Mouse (Mus musculus): ENCODE measurements around the gene Dock2. TPM values are rescaled to one million over a fixed set of nuclear protein-coding genes. Genes with fewer than 3 reads are reported as not detected.

The Dock2 gene
- polyA plus RNA-seq, 1 experiment: 0.51 TPM

- TF ChIP-seq CTCF (IDR thresholded peaks at IDR 0.05; ENCODE audit: borderline replicate concordance, extremely low read depth, insufficient read depth, insufficient read length) (no peak), POLR2A (IDR thresholded peaks at IDR 0.05; ENCODE audit: borderline replicate concordance, extremely low read depth, insufficient read depth, insufficient read length, poor library complexity, severe bottlenecking) (no peak)
- DNase-seq (ENCODE audit: low read depth): peak; percentile 71
Measured at GRCm38 (mm10) chr11:34344310-34344709, 439.4 kb downstream of the Dock2 start.

GRCm38 (mm10) chr11:34343742-34344307 lies 439.9 kb downstream of the Dock2 start:
- DNase-seq (ENCODE audit: low read depth): no peak
- TF ChIP-seq CTCF (IDR thresholded peaks at IDR 0.05; ENCODE audit: borderline replicate concordance, extremely low read depth, insufficient read depth, insufficient read length) (no peak), POLR2A (IDR thresholded peaks at IDR 0.05; ENCODE audit: borderline replicate concordance, extremely low read depth, insufficient read depth, insufficient read length, poor library complexity, severe bottlenecking) (no peak)

- no peak for DNase-seq (ENCODE audit: low read depth)
- TF ChIP-seq CTCF (IDR thresholded peaks at IDR 0.05; ENCODE audit: borderline replicate concordance, extremely low read depth, insufficient read depth, insufficient read length) (no peak), POLR2A (IDR thresholded peaks at IDR 0.05; ENCODE audit: borderline replicate concordance, extremely low read depth, insufficient read depth, insufficient read length, poor library complexity, severe bottlenecking) (no peak)
Measured at GRCm38 (mm10) chr11:34339693-34340092, 444.0 kb downstream of the Dock2 start.

GRCm38 (mm10) chr11:34337907-34338306 lies 445.8 kb downstream of the Dock2 start:
- no peak for DNase-seq (ENCODE audit: low read depth)
- TF ChIP-seq POLR2A (IDR thresholded peaks at IDR 0.05; ENCODE audit: borderline replicate concordance, extremely low read depth, insufficient read depth, insufficient read length, poor library complexity, severe bottlenecking) (no peak), CTCF (IDR thresholded peaks at IDR 0.05; ENCODE audit: borderline replicate concordance, extremely low read depth, insufficient read depth, insufficient read length) (peak; percentile 27; the same call in 1 of the 2 replicates)

- TF ChIP-seq CTCF (IDR thresholded peaks at IDR 0.05; ENCODE audit: borderline replicate concordance, extremely low read depth, insufficient read depth, insufficient read length) (no peak), POLR2A (IDR thresholded peaks at IDR 0.05; ENCODE audit: borderline replicate concordance, extremely low read depth, insufficient read depth, insufficient read length, poor library complexity, severe bottlenecking) (no peak)
- no peak for DNase-seq (ENCODE audit: low read depth)
Measured at GRCm38 (mm10) chr11:34332344-34333031, 451.2 kb downstream of the Dock2 start.

GRCm38 (mm10) chr11:34323664-34324063 lies 460.0 kb downstream of the Dock2 start:
- TF ChIP-seq CTCF (IDR thresholded peaks at IDR 0.05; ENCODE audit: borderline replicate concordance, extremely low read depth, insufficient read depth, insufficient read length): no peak

GRCm38 (mm10) chr11:34319282-34319681 lies 464.4 kb downstream of the Dock2 start:
- DNase-seq (ENCODE audit: low read depth): no peak
- TF ChIP-seq POLR2A (IDR thresholded peaks at IDR 0.05; ENCODE audit: borderline replicate concordance, extremely low read depth, insufficient read depth, insufficient read length, poor library complexity, severe bottlenecking) (no peak), CTCF (IDR thresholded peaks at IDR 0.05; ENCODE audit: borderline replicate concordance, extremely low read depth, insufficient read depth, insufficient read length) (no peak)

More at GRCm38 (mm10) chr11:34323664-34324063, 460.0 kb downstream of the Dock2 start:
- no peak for DNase-seq (ENCODE audit: low read depth)

GRCm38 (mm10) chr11:34317001-34317400 lies 466.7 kb downstream of the Dock2 start:
- peak; percentile 60 for DNase-seq (ENCODE audit: low read depth)
- no peak for TF ChIP-seq POLR2A (IDR thresholded peaks at IDR 0.05; ENCODE audit: borderline replicate concordance, extremely low read depth, insufficient read depth, insufficient read length, poor library complexity, severe bottlenecking)
- no peak for TF ChIP-seq CTCF (IDR thresholded peaks at IDR 0.05; ENCODE audit: borderline replicate concordance, extremely low read depth, insufficient read depth, insufficient read length)

- TF ChIP-seq POLR2A (IDR thresholded peaks at IDR 0.05; ENCODE audit: borderline replicate concordance, extremely low read depth, insufficient read depth, insufficient read length, poor library complexity, severe bottlenecking) (no peak), CTCF (IDR thresholded peaks at IDR 0.05; ENCODE audit: borderline replicate concordance, extremely low read depth, insufficient read depth, insufficient read length) (no peak)
- peak; percentile 58 for DNase-seq (ENCODE audit: low read depth)
Measured at GRCm38 (mm10) chr11:34316176-34316575, 467.5 kb downstream of the Dock2 start.

GRCm38 (mm10) chr11:34315383-34315782 lies 468.3 kb downstream of the Dock2 start:
- DNase-seq (ENCODE audit: low read depth): peak; percentile 48
- no peak for TF ChIP-seq CTCF (IDR thresholded peaks at IDR 0.05; ENCODE audit: borderline replicate concordance, extremely low read depth, insufficient read depth, insufficient read length)
- TF ChIP-seq POLR2A (IDR thresholded peaks at IDR 0.05; ENCODE audit: borderline replicate concordance, extremely low read depth, insufficient read depth, insufficient read length, poor library complexity, severe bottlenecking): no peak

GRCm38 (mm10) chr11:34314534-34315379 lies 468.9 kb downstream of the Dock2 start, which contains the start of gene Fam196b:
Fam196b (plus strand) TSS chr11:34314822.
- DNase-seq (ENCODE audit: low read depth): peak; percentile 88
- TF ChIP-seq POLR2A (IDR thresholded peaks at IDR 0.05; ENCODE audit: borderline replicate concordance, extremely low read depth, insufficient read depth, insufficient read length, poor library complexity, severe bottlenecking): no peak
- TF ChIP-seq CTCF (IDR thresholded peaks at IDR 0.05; ENCODE audit: borderline replicate concordance, extremely low read depth, insufficient read depth, insufficient read length): peak; percentile 65; the same call in 1 of the 2 replicates
